Mouse (Mus musculus): ENCODE data around the gene Gabra2.

DNA sequence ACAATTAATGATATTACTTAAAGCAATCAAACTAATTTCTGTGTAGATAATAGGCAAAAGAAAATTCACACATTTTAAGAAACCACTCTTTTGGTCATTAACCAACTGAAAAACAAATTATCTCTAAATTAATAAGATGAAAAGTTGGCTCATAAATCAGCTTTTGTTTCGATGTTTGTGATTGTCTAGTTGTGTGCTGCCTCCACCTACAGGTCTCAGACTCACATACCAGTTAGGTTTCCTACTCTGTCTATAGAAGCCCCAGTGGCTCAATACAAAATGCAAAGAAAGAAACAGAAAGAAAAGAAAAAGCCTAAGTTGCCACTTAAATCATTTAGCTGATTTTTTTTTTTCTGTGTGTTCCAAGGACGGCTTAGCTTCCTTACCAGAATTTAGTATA lies 1.8 kb downstream of the Gabra2 start:
- TF ChIP-seq GATA1 (IDR thresholded peaks at IDR 0.05; ENCODE audit: low read length) (no peak), TAL1 (IDR thresholded peaks at IDR 0.05; ENCODE audit: low read length) (no peak)

All from erythroblast, embryonic 14.5 days (primary cell).